Mouse (Mus musculus) frontal cortex, postnatal 10 days (tissue): ENCODE data around the gene Trpv4.

Experiments used
- DNase-seq, 2 experiments: peaks; one replicate each; pipeline ENCODE4 v3.0.0; 2022; ENCODE audit warnings: low spot score in 2 of 2, mixed read lengths in 1 of 2

Gene Trpv4

DNA sequence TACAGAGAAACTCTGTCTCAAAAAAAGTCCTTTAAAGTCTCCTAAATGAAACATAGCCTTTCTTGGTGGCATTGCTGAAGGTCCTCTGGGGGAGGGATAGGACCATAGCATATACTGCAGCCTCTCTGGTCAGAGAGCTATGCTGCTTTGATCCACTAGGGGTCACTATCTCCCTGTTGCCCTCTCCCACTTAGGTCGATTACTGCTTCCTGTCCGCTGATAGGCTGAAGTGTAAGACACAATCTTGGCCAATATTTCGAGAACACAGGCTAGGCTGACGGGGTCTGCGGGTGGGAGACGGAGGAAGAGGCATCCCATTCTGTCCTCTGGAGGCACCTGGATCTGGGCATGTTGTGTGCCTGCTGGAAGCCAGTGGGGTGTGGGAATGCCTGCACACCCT, 37.9 kb downstream of the Trpv4 start:
- no peak for DNase-seq

DNA sequence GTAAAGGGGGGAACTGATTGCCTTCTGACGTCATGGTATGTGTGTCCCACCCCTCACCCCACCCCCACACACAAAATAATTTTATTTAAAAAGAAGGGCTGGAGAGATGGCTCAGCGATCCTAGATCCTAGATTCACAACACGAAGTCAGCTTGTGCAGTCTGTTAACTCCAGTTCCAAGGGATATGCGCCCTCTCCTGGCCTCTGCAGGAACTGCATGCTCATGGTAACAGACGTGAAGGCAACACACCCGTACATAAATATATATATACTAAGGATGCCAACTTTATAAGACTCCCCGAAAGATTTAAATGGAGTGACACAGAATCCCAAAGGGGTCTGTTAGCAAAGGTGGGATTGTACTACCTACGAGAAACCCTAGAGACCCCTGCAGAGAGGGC, 39.4 kb downstream of the Trpv4 start:
- DNase-seq = peak in 1 of 2 experiments; percentile 74

- no peak for DNase-seq
These were observed 40.4 kb downstream of the Trpv4 start for GRCm38 (mm10) chr5:114617809-114618208.

- DNase-seq = no peak
These were observed 41.7 kb downstream of the Trpv4 start for GRCm38 (mm10) chr5:114616336-114617061.

DNA sequence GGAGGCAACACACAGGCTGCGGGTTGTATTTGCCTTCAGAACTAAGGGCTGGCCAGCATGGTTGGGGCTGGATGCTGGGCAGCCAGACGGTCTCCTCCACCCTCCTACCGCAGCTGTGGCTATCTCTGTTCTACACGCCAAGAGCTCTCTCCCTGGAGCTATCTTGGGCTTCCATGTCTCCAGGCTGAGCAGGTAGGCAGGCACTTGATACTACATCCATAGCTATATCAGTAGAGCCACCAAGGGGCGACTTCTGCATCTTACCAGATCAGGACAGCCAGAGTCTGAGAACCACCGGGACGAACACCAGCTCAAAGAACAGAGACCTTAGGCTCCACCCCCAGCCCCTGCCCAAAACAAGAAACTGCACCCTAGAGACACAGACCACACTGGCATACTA, 43.4 kb downstream of the Trpv4 start:
- DNase-seq = no peak

DNA sequence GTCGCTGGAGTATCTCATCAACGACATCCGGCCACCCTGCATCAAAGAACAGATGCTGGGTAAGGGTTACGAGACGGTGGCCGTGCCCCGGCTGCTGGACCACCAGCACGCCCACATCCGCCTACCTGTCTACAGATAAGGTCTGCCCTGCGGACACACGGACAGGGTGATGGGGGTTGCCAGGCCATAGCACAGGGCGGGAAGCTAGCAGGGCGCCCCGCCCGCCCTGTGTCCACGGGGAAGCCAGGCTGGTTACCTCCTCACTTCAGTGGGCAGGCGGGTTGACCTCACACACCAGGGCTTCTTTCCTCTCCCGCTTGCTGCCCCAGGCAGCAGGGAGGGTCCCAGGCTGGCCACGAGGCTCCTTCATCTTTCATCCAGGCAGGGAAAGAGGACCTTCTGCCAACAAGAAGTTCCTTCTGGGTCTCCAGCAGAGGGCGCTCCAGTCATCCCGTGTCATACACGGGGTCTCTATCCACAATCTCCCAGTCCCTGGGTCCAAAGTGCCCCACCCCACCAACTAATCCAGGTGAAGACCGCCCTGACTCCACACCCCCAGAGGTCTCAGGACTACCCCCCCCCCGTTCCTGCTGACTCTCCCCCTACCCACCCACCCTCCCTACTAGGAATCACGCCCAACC, 46.1 kb downstream of the Trpv4 start:
- no peak for DNase-seq

- no peak for DNase-seq
These were observed 47.0 kb downstream of the Trpv4 start for GRCm38 (mm10) chr5:114611256-114611655.

- DNase-seq = peak in 1 of 2 experiments; percentile 82
These were observed 49.7 kb downstream of the Trpv4 start for GRCm38 (mm10) chr5:114608516-114608915.

- DNase-seq = peak; percentile 68 to 73
These were observed 50.6 kb downstream of the Trpv4 start for GRCm38 (mm10) chr5:114607651-114608050.

DNA sequence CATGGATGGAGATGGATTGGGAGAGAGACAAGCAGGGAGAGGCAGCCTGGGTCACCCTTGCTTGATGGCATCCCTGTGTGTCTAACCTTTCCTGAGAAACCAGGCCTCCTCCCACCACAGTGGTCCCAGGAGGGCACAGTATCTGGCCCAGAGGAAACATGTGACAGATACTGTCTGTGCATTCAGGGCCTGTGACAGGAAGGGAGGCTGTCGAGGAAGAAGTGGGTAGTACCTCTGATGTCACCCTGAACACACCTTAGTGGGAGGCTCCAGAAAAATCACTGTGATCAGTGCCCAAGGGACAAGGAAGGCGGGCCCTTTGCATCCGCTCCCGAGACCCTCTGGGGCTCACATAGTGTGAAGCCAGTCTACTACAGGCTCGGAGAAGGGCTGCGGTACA, 52.2 kb downstream of the Trpv4 start:
- DNase-seq = no peak

DNA sequence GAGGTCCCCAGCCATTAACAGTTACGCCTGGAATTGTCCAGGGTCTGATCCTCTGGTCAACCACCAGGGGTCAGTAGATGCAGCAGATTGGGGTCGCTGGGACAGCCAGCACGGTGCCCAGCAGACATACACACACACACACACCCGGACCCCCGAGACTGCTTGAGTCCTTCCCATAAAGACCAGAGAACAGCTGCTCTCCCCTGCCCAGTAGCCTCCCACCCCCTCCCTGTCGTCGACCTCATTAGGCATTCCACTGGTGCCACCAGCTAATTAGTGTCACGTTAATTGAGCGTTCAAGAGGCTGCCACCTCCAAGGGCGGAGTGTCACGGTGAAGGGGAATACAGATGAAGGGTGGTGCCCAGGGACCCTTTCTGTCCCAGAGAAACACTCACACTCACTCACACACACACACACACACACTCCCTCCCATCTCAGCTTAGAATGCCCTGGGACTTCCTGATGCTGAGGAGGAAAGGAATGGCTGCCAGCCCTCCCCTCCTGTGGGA, 53.4 kb downstream of the Trpv4 start:
- DNase-seq = no peak

GRCm38 (mm10) chr5:114603975-114604374, 54.2 kb downstream of the Trpv4 start:
- DNase-seq = no peak

GRCm38 (mm10) chr5:114602012-114602411, 56.2 kb downstream of the Trpv4 start:
- no peak for DNase-seq

DNA sequence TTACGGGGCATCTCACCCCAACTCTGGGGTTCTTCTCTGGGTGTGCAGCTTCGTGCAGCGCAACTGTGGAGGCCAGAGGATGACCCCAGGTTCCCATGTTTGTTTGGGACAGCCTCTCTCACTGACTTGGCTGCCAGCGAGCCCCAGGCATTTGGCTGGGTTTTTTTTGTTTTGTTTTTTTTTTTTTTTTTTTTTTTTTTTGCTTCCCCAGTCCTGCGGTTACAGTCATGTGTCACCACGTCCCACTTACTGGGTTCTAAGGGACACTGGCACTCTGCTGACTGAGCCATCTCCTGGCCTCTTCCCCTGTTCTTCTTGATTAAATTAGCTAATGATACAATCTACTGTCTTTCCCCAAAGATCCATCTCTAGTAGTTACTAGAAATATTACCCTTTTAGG, 60.6 kb downstream of the Trpv4 start:
- no peak for DNase-seq

- no peak for DNase-seq
These were observed 61.0 kb downstream of the Trpv4 start for GRCm38 (mm10) chr5:114597222-114597621.

GRCm38 (mm10) chr5:114596604-114597003, 61.6 kb downstream of the Trpv4 start:
- DNase-seq = no peak

DNA sequence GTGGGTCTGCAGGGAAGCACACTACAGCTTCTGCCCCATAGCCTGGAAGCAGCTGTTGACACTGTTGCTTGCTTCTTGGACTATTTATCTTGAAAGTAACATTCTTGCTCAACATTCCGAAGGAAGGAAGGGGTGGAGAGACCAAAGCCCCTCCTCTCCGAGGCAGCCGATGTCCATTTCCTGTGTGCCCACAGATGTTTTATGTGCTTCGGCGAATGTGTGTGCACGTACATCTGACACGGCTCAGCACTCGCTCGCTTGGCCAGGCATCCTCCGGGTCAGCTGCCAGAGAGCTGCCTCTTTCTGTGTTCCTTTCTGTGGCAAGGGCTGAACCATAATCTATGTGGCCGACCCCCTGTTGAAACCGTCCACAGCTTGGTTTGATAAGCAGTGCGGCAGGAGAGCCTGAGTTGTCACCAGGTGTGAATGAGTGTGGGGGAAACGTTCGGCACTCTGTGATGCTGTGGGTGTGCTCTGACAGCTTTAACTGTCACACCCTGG, 63.4 kb downstream of the Trpv4 start:
- DNase-seq = no peak

DNA sequence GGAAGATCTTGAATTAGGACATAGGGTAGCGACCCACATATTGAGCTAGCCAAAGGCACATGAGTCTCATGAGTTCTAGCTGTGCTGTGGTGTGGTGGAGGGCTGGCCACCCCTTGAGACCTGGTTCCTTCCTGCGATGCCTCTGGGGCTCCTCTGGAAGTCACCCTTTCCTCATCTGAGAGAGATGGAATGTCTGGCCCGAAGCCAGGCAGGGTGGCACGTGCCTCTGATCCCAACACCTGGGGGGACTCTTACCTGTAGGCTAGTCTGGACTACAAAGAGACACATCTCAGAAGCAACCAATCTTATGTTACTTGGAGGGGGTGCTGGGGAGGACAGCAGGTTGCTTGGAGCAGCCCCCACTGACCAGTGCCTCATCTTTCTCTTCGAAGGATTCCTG, 64.3 kb downstream of the Trpv4 start:
- no peak for DNase-seq

DNA sequence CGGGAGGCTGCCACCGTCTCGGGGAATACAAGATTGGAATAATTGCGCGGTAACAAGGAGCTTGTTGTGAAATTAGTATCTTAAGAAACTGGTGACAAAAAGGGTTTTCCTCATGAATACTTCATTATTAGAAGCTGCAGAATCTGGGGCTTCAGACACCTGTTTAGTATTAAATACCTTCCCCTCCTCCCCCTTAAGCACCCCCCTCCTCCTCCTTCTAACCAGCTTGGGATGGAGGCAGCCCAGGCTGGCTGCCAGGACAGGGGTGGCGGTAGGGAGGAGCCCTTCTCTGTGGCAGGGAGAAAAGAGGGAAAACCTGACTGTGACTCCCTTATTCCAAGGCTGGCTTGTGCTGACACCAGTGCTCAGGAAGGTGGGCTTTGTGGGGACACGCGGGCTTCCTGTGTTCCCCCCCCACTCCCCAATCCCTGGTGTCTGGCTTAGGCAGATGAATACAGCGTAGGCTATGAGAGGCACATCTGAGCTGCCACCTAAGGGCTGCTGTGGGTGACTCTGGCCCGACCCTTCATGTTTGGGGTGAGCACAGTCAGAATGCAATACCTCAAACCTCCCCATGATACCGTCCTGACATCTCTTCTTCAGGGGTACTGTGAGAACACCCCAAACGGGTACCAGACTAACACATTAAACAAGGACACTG, 64.9 kb downstream of the Trpv4 start:
- DNase-seq = no peak

- no peak for DNase-seq
These were observed 65.6 kb downstream of the Trpv4 start for GRCm38 (mm10) chr5:114592463-114593160.

- no peak for DNase-seq
These were observed 67.1 kb downstream of the Trpv4 start for GRCm38 (mm10) chr5:114591151-114591561.
